Mouse (Mus musculus): ENCODE measurements around the gene Pcdh15. TPM values are rescaled to one million over a fixed set of nuclear protein-coding genes. Genes with fewer than 3 reads are reported as not detected.

The Pcdh15 gene
- 0.87 and 0.99 TPM in 2 replicates for polyA plus RNA-seq (2015; fragmentation: Nextera tagmentation; extraction: Ambion mirVana)

DNA sequence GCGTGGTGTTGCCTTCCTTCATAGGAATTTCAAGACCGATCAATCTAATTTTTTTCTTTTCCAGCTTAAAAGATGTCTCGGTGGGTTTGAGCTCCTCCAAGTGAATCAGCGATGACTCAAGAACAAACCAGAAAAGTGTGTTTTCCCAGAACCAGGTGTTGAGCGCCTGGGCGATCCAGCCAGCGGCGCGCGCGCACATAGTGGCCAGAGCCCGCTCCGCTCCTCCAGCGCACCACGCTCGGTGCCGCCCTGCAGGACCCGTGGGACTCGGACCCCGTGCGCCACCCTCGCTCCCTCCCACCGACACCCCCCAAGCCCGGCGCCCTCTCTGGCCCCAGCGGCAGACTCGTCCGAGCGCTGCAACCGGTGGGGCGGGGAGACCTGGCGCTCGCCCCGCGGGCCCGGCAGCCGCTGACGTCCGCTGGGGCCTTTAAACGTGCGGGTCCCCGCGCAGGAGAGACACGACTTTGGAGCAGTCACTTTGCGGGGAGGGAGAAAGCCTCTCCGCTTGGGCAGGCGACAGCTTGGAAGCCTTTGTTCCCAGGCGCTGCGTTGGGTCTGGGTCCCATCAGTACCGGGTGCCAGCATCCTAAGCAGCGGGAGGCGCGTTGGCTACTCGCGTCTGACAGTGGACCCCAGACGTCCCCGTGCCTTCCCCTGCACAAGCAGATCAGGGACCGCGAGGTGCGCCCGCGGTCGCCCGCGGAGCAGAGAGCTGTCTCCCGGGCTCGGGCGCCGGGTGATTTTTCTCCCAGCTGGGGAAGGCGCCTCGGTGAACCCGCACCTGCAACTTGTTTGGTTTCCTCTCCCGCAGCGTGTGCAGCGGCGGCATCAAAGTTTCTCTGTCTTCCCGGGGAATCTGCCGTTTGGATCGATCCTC lies at the start of gene Pcdh15:
TSS of gene Pcdh15 (plus strand) at position 377 of the 880 bp plus-strand sequence.
- ATAC-seq (ENCODE audit: insufficient number of reproducible peaks, low FRiP score, low TSS enrichment, low read depth), result no peak
- Histone ChIP-seq H3K9ac (peak within 1 kb of the TSS; percentile 26), H3K4me1 (peaks cover 34% of the 10 kb centered on the region), H3K9me3 (no peaks in the 10 kb centered on the region), H3K4me2 (peak within 1 kb of the TSS; percentile 99), H3K4me3 (peak within 1 kb of the TSS; percentile 53), H3K27ac (no peak within 1 kb of the TSS), H3K27me3 (peaks cover 53% of the 10 kb centered on the region), H3K36me3 (no peaks in the 10 kb centered on the region)
- under 1% methylated on average over 76 of the region's 79 CpGs for WGBS

DNA sequence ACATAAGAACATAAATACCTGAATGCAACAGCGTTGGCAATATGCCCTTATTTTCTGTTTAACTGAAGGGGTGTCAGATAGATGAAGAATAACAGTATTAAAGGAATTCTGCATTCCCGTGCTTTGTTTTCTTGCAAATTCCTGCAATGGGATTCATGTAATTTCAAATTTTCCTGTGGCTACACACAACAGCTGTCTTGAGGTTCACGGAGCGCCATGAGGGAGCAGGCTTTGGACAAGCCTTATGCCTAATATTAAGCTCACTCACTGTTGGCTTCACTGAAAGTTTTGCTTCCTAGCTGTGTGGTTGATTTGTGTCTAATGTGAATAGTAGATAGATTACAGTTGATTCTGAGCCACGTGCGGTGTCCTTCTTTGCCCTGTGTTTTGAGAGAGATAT lies 47.1 kb upstream of the Pcdh15 start:
- Histone ChIP-seq H3K4me3 (no peak overlapping the region), H3K9ac (no peak overlapping the region), H3K4me1 (no peaks in the 10 kb centered on the region), H3K4me2 (no peak overlapping the region), H3K27ac (no peak overlapping the region), H3K27me3 (no peaks in the 10 kb centered on the region), H3K9me3 (no peaks in the 10 kb centered on the region), H3K36me3 (no peaks in the 10 kb centered on the region)
- 73% methylated on average over 6 of the region's 6 CpGs for whole genome bisulfite sequencing
- no peak for ATAC-seq (ENCODE audit: insufficient number of reproducible peaks, low FRiP score, low TSS enrichment, low read depth)

DNA sequence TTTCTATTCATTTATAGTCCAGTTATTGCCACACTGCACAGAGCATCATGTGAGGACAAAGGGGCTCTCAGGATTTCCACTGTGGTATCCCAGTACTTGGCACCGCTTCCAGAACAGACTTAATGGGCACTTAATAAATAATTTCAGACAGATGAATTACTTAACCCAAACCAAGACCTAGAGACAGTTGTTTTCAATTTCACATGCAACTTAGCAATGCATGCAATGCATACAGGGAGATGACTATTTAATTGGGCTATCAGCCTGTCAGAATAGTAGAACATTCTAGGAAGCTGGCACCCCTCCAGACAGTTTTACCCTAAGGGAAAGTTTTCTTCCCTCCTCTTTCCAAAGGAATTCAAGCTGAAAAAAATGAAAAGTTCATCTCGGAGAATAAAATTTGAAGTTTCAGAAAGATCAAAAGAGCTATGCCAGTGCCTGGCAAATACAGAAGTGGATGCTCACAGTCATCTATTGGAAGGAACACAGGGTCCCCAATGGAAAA lies 39.4 kb upstream of the Pcdh15 start:
- Histone ChIP-seq H3K4me3 (no peak overlapping the region), H3K4me1 (no peaks in the 10 kb centered on the region), H3K9ac (no peak overlapping the region), H3K27ac (no peak overlapping the region), H3K9me3 (no peaks in the 10 kb centered on the region), H3K4me2 (no peak overlapping the region), H3K27me3 (no peaks in the 10 kb centered on the region), H3K36me3 (no peaks in the 10 kb centered on the region)
- no peak for ATAC-seq (ENCODE audit: insufficient number of reproducible peaks, low FRiP score, low TSS enrichment, low read depth)
- 41% methylated on average over 2 of the region's 2 CpGs for WGBS

DNA sequence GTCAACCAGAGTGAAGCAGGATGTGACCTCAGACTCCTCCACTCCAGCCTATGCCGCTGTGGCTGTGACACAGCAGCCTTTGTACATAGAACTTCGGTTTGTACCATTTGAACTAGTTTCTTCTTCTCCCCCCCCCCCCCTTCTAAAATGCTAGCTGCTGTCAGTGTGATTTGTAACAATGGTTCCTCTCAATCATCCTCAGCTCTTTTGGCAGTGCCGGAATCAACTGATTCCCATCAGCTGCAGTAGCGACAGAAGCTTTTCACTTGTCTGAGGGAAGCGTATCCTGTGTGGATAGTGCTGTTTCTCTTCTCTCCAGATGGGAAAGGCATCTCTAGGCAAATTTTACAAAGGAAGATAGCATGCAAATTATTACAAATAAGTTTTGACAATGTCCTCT lies 12.4 kb upstream of the Pcdh15 start:
- Histone ChIP-seq H3K9me3 (no peaks in the 10 kb centered on the region), H3K4me1 (no peaks in the 10 kb centered on the region), H3K27me3 (no peaks in the 10 kb centered on the region), H3K9ac (no peak overlapping the region), H3K27ac (no peak overlapping the region), H3K36me3 (no peaks in the 10 kb centered on the region), H3K4me2 (no peak overlapping the region), H3K4me3 (no peak overlapping the region)
- no peak for ATAC-seq (ENCODE audit: insufficient number of reproducible peaks, low FRiP score, low TSS enrichment, low read depth)
- WGBS, result 82% methylated on average over 5 of the region's 5 CpGs

DNA sequence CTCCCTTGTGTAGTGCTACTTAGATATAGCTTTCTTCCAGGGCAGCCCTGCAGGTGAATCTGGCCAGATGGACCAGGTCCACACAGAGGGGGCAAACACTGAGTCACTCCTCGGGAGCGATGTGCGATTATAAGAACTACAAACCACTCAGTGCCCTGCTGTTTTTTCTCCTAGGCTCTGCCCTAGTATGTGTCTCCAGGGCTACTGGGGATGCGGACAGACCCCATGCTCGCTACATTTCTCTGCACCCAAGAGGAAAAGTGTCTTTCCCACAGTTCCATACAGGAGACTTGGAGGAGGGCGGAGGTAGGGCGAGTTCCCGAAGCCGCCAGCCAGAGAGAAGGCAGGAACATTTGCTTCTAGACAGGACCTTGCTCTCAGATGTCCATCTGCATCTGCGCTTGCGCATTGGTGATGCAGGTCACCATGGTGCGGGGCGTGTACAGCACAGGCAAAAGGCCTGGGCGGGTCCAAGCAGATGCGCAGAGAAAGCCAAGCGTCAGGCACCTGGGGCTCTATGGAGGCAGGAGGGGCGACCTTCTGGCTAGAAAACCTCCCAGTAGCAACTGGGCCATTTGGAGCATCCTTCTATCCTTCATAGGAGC lies 2.5 kb upstream of the Pcdh15 start:
- Histone ChIP-seq H3K9ac (no peak overlapping the region), H3K9me3 (no peaks in the 10 kb centered on the region), H3K4me3 (peak overlapping the region; percentile 31), H3K4me1 (peaks cover 34% of the 10 kb centered on the region), H3K27ac (no peak overlapping the region), H3K36me3 (no peaks in the 10 kb centered on the region), H3K27me3 (peaks cover 53% of the 10 kb centered on the region), H3K4me2 (peak overlapping the region; percentile 48)
- WGBS, result under 1% methylated on average over 17 of the region's 17 CpGs
- ATAC-seq (ENCODE audit: insufficient number of reproducible peaks, low FRiP score, low TSS enrichment, low read depth), result no peak

DNA sequence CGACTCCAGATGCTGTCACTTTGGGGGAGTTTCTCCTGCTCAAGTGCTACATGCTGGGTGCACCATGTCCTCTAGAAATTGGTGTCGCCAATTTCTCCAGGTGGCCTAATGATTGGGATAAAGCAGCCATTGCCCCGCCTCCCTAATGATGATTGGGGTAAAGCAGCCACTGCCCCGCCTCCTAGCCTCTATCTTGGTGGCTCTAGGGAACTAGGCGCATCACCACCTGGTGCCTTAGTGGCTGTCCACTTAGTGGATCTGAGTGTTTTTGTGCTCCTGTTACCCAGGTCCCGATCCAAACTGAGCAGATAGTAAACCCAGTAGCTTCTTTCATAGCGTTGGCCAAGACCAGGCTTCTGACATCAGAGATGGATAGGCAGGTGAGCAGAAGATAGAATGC lies 2.0 kb upstream of the Pcdh15 start:
- peaks cover 34% of the 10 kb centered on the region for H3K4me1 ChIP-seq
- H3K36me3 ChIP-seq, result no peaks in the 10 kb centered on the region
- ATAC-seq (ENCODE audit: insufficient number of reproducible peaks, low FRiP score, low TSS enrichment, low read depth), result no peak
- H3K27ac ChIP-seq, result no peak overlapping the region
- H3K9me3 ChIP-seq, result no peaks in the 10 kb centered on the region
- peak overlapping the region; percentile 31 for H3K4me3 ChIP-seq
- H3K4me2 ChIP-seq, result peak overlapping the region; percentile 48
- no peak overlapping the region for H3K9ac ChIP-seq
- 8% methylated on average over 7 of the region's 7 CpGs for WGBS
- H3K27me3 ChIP-seq, result peaks cover 53% of the 10 kb centered on the region

DNA sequence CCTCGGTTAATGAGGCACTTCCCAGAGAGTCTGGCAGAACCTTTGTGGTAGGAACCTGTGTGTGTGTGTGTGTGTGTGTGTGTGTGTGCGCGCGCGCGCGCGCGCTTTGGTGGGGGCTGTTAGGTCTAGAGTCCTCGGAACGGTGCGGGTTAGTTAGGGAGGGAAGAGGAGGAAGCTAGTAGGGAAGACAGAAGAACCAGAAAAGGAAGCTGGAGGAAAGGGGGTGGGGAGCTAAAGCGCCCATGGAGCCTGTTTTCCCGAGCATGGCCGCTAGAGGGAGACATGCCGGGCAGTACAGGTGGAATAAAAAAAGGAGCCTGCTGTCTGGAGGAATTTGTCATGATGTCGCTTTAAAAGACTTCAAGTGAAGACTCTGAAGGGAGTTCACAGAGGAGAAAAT lies 1.2 kb upstream of the Pcdh15 start:
- Histone ChIP-seq H3K9ac (no peak overlapping the region), H3K4me3 (peak overlapping the region; percentile 22), H3K27me3 (peaks cover 53% of the 10 kb centered on the region), H3K27ac (no peak overlapping the region), H3K4me1 (peaks cover 34% of the 10 kb centered on the region), H3K4me2 (peak overlapping the region; percentile 38), H3K36me3 (no peaks in the 10 kb centered on the region), H3K9me3 (no peaks in the 10 kb centered on the region)
- ATAC-seq (ENCODE audit: insufficient number of reproducible peaks, low FRiP score, low TSS enrichment, low read depth), result no peak
- under 1% methylated on average over 17 of the region's 17 CpGs for WGBS

DNA sequence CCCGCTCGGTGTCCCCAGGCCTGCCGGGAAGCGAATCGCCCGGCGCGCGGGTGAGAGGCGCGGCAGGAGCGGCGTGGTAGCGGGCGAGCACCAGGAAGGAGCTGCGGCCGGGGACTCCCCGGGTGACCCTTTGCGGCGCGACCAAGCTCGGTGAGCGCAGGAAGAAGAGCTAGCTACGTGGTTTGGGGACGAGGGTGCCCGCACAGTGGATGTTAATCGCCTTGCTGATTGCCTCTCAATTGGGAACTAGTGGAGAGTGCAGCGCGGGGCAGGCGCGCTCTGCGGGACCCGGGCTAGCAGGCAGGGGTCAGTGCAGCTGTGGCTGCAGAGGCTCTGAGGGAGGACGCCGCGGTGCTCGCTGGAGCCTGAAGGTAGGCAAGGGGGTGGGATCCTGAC lies 702 bp downstream of the Pcdh15 start:
- Histone ChIP-seq H3K27ac (no peak overlapping the region), H3K9me3 (no peaks in the 10 kb centered on the region), H3K27me3 (peaks cover 52% of the 10 kb centered on the region), H3K36me3 (no peaks in the 10 kb centered on the region), H3K4me1 (peaks cover 34% of the 10 kb centered on the region), H3K4me2 (peak overlapping the region; percentile 99), H3K9ac (peak overlapping the region; percentile 26; the same call in 1 of the 2 replicates), H3K4me3 (peak overlapping the region; percentile 53)
- ATAC-seq (ENCODE audit: insufficient number of reproducible peaks, low FRiP score, low TSS enrichment, low read depth), result no peak
- WGBS, result under 1% methylated on average over 37 of the region's 37 CpGs

DNA sequence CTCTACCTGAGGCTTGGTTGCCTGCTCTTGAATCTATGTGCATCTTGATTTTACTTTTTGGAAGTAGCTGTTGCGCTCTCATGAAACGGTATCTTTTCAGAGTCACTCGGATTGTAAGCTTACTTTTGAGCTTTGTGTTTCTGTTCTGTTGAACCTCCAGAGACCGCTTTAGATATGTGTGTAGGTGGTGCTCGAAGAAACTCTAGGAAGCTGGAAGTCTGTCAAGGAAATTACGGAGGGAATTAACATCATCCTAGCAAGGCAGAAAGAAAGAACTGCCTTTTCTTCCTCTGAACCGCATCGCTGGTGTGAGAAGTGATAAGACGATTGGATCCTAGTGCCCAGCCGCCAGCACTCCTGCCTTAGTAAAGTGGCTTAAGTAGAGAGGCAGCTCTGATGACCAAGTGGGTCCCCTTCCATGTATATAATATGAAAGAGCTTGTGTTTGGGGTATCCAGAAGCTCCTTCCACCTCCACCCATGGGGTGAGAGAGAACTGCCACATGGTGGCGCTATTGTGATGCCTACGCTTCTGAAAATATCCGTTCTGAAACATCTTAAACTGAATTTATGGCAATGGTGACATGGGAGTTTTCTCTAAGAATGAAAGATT lies 4.3 kb downstream of the Pcdh15 start:
- peaks cover 16% of the 10 kb centered on the region for H3K4me1 ChIP-seq
- 63% methylated on average over 13 of the region's 13 CpGs for WGBS

DNA sequence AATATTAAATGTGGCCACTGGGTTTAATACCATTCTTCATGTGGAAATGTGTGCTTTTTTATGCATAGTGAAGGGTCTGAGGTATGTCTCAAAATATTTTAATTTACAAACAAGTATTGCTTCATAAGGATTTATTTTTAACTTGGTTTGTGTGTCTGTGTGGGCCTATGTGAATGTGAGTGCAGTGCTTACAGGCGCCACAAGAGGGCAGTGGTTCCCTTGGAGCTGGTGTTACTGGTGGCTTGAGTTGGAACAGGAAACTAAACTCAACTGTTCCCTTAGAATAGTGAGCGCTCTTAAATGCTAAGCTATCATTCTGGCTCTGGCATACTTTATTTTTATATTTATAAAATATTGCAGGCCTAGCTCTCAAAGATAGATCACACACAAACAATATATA lies 6.8 kb downstream of the Pcdh15 start:
- Histone ChIP-seq H3K27me3 (peaks cover 3% of the 10 kb centered on the region; the same call in 1 of the 2 replicates), H3K27ac (no peak overlapping the region), H3K4me1 (no peaks in the 10 kb centered on the region), H3K9me3 (no peaks in the 10 kb centered on the region), H3K36me3 (no peaks in the 10 kb centered on the region), H3K4me3 (no peak overlapping the region), H3K4me2 (no peak overlapping the region), H3K9ac (no peak overlapping the region)
- ATAC-seq (ENCODE audit: insufficient number of reproducible peaks, low FRiP score, low TSS enrichment, low read depth), result no peak
- WGBS, result 41% methylated on average over 2 of the region's 2 CpGs

More for the DNA sequence above, 4.3 kb downstream of the Pcdh15 start:
- Histone ChIP-seq H3K4me3 (no peak overlapping the region), H3K27me3 (peaks cover 25% of the 10 kb centered on the region), H3K4me2 (no peak overlapping the region), H3K27ac (no peak overlapping the region), H3K9me3 (no peaks in the 10 kb centered on the region), H3K9ac (no peak overlapping the region), H3K36me3 (no peaks in the 10 kb centered on the region)
- ATAC-seq (ENCODE audit: insufficient number of reproducible peaks, low FRiP score, low TSS enrichment, low read depth), result no peak

DNA sequence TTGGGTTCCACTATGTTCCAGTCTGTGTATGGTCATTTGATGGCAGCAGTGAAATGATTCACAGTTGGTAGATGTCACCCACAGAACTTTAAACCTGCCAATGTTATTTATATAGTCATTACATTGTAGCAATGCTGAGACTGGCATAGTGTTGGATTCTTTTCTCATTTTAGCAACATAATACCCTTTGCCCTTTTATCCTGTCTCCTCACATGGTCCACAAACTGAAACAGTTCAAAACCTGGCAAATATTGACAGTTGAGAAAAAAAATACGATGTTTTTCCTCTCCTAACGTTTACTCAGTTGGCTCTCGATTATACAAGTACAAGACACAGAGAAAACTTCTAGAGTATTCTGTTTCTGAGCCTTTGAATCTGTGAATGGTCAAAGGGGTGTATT lies 38.8 kb downstream of the Pcdh15 start:
- no peaks in the 10 kb centered on the region for H3K36me3 ChIP-seq
- H3K9ac ChIP-seq, result no peak overlapping the region
- 81% methylated on average over 3 of the region's 3 CpGs for WGBS
- no peak for ATAC-seq (ENCODE audit: insufficient number of reproducible peaks, low FRiP score, low TSS enrichment, low read depth)
- H3K4me1 ChIP-seq, result no peaks in the 10 kb centered on the region
- H3K27ac ChIP-seq, result no peak overlapping the region
- H3K27me3 ChIP-seq, result no peaks in the 10 kb centered on the region
- H3K9me3 ChIP-seq, result no peaks in the 10 kb centered on the region
- H3K4me3 ChIP-seq, result no peak overlapping the region
- H3K4me2 ChIP-seq, result no peak overlapping the region

DNA sequence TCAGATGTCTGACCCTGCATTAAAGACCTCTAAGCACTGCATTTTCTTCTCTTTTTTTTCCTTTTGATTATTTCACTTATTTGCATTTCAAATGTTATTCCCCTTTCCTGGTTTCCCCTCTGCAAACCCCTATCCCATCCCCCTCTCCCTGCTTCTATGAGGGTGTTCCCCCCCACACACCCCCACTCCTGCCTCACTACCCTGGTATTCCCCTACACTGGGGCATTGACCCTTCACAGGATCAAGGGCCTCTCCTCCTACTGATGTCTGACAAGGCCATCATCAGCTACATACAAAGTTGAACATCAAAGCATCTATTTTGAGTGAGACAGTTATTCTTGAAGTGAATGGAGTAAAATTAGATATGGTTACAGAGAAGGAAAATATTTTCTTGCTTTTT lies 48.4 kb downstream of the Pcdh15 start:
- Histone ChIP-seq H3K27ac (no peak overlapping the region), H3K36me3 (no peaks in the 10 kb centered on the region), H3K9me3 (no peaks in the 10 kb centered on the region), H3K27me3 (no peaks in the 10 kb centered on the region), H3K9ac (no peak overlapping the region), H3K4me1 (no peaks in the 10 kb centered on the region), H3K4me2 (no peak overlapping the region), H3K4me3 (no peak overlapping the region)
- ATAC-seq (ENCODE audit: insufficient number of reproducible peaks, low FRiP score, low TSS enrichment, low read depth), result no peak

Data from limb, embryonic 15.5 days (tissue).